Mouse (Mus musculus): ENCODE measurements around the gene Impg1. TPM values are rescaled to one million over a fixed set of nuclear protein-coding genes. Genes with fewer than 3 reads are reported as not detected.

Impg1 gene
- polyA plus RNA-seq, 1 experiment from 2014 or later = not detected

- Histone ChIP-seq H3K27me3 (ENCODE audit: low read depth, poor library complexity, severe bottlenecking) (no peaks in the 10 kb centered on the region), H3K36me3 (no peaks in the 10 kb centered on the region), H3K27ac (replicated peaks) (no peak overlapping the region), H3K4me3 (no peak overlapping the region), H3K4me1 (no peaks in the 10 kb centered on the region), H3K9me3 (replicated peaks) (no peaks in the 10 kb centered on the region)
- 88% methylated on average over 7 of the region's 7 CpGs for WGBS
- no peak for DNase-seq (ENCODE audit: low spot score)
Observed at GRCm38 (mm10) chr9:80266507-80266906, 198.8 kb downstream of the Impg1 start.

- H3K36me3 ChIP-seq = no peaks in the 10 kb centered on the region
- H3K9me3 ChIP-seq (replicated peaks) = no peaks in the 10 kb centered on the region
- no peak overlapping the region for H3K4me3 ChIP-seq
- 88% methylated on average over 7 of the region's 7 CpGs for WGBS
- no peaks in the 10 kb centered on the region for H3K4me1 ChIP-seq
- no peak for DNase-seq (ENCODE audit: low spot score)
- no peaks in the 10 kb centered on the region for H3K27me3 ChIP-seq (ENCODE audit: low read depth, poor library complexity, severe bottlenecking)
- no peak overlapping the region for H3K27ac ChIP-seq (replicated peaks)
Observed at GRCm38 (mm10) chr9:80266086-80266485, 199.2 kb downstream of the Impg1 start.

All from midbrain, embryonic 10.5 days (tissue).